Mouse (Mus musculus) duodenum, adult 2 months (tissue): ENCODE measurements around the gene Smco2. TPM values are rescaled to one million over a fixed set of nuclear protein-coding genes. Genes with fewer than 3 reads are reported as not detected.

Experiments used
- polyA plus RNA-seq: library from polyadenylated mRNA; depleted of rRNA; stranded (reverse); fragments of >200 nt; gene quantifications from 2 replicates; pipeline ENCODE4 v1.2.3, GENCODE M21; 2012; ENCODE audit warnings: low replicate concordance; rRNA removed

Smco2 gene
- polyA plus RNA-seq, result not detected in 2 replicates

GRCm38 (mm10) chr6:146850050-146850449 lies at the start of gene Smco2:
Gene Smco2 (plus strand): TSS chr6:146850104.

GRCm38 (mm10) chr6:146887958-146888659 lies 38.2 kb downstream of the Smco2 start, which contains the start of gene Ppfibp1:
Gene Ppfibp1 (plus strand): TSS chr6:146888487.

Other genes starting within 250 kb of the Smco2 start
- gene Med21, start 207.6 kb upstream of the Smco2 start, polyA plus RNA-seq, result 3.0 and 7.2 TPM in 2 replicates
- 15.8 and 17.2 TPM in 2 replicates for gene Tm7sf3, start 207.3 kb upstream of the Smco2 start, polyA plus RNA-seq
- 0.66 and 1.9 TPM in 2 replicates for gene Stk38l, start 125.1 kb upstream of the Smco2 start, polyA plus RNA-seq
- 0.15 and 0.60 TPM in 2 replicates for gene Arntl2, start 54.0 kb upstream of the Smco2 start, polyA plus RNA-seq
- 1.3 and 3.8 TPM in 2 replicates for gene Ppfibp1, start 38.4 kb downstream of the Smco2 start, polyA plus RNA-seq
- gene 1700034J05Rik, start 104.3 kb downstream of the Smco2 start, polyA plus RNA-seq, result not detected in 2 replicates
- 1.9 and 3.5 TPM in 2 replicates for gene Rep15, start 182.5 kb downstream of the Smco2 start, polyA plus RNA-seq
- gene Mrps35, start 192.7 kb downstream of the Smco2 start, polyA plus RNA-seq, result 4.9 and 6.9 TPM in 2 replicates
- not detected in 2 replicates for gene Mansc4, start 236.9 kb downstream of the Smco2 start, polyA plus RNA-seq
- 3.0 TPM in 2 replicates for gene Klhl42, start 241.3 kb downstream of the Smco2 start, polyA plus RNA-seq